Mouse (Mus musculus) hindbrain, embryonic 16.5 days (tissue): ENCODE measurements around the gene Pakap. TPM values are rescaled to one million over a fixed set of nuclear protein-coding genes. Genes with fewer than 3 reads are reported as not detected.

Source experiments
- ATAC-seq: fragments of 200-750 bp; cut with Nextera tagmentation; 2 replicates; pipeline ENCODE4 v1.8.0; 2017; ENCODE audit warnings: moderate TSS enrichment, moderate library complexity
- H3K27ac ChIP-seq: fragments of 300-500 bp; sonication (generic); 2 replicates; pipeline ENCODE4 v1.5.1; 2014; ENCODE audit warnings: low read depth, mild to moderate bottlenecking, control low read depth, low read length, moderate library complexity
- H3K27me3 ChIP-seq: fragments of 300-500 bp; sonication (generic); replicated peaks from 2 replicates; pipeline ENCODE4 v1.6.1; 2014; ENCODE audit warnings: low read length; ENCODE audit not compliant: control insufficient read depth, insufficient read depth
- H3K36me3 ChIP-seq: fragments of 300-500 bp; sonication (generic); 2 replicates; pipeline ENCODE4 v1.6.1; 2014; ENCODE audit warnings: mild to moderate bottlenecking, low read length, moderate library complexity, mixed read lengths; ENCODE audit not compliant: control insufficient read depth, insufficient read depth
- H3K4me1 ChIP-seq: fragments of 300-500 bp; sonication (generic); 2 replicates; pipeline ENCODE4 v1.6.1; 2014; ENCODE audit warnings: low read depth, low read length; ENCODE audit not compliant: control insufficient read depth, insufficient read depth
- H3K4me2 ChIP-seq: fragments of 300-500 bp; sonication (generic); 2 replicates; pipeline ENCODE4 v1.6.1; 2014; ENCODE audit warnings: mild to moderate bottlenecking, low read length, control low read depth, moderate library complexity
- H3K4me3 ChIP-seq: fragments of 300-500 bp; sonication (generic); 2 replicates; pipeline ENCODE4 v1.5.1; 2014; ENCODE audit warnings: mild to moderate bottlenecking, low read length, control low read depth, moderate library complexity
- H3K9ac ChIP-seq: fragments of 300-500 bp; sonication (generic); 2 replicates; pipeline ENCODE4 v1.6.1; 2014; ENCODE audit warnings: low read depth, mild to moderate bottlenecking, control low read depth, low read length, moderate library complexity
- H3K9me3 ChIP-seq: fragments of 300-500 bp; sonication (generic); 2 replicates; pipeline ENCODE4 v1.6.1; 2014; ENCODE audit warnings: mild to moderate bottlenecking, low read length, moderate library complexity; ENCODE audit not compliant: control insufficient read depth
- WGBS: fragments of 180-500 bp; shearing (Covaris S2); extraction: QIAGEN DNeasy Blood & Tissue Kit; methylation state at CpG from one replicate; pipeline ENCODE4 v1.1.7; 2014; 5-methylcytosine and 5-hydroxymethylcytosine counted together
- polyA plus RNA-seq: library from polyadenylated mRNA; unstranded; fragments of >200 nt; fragmentation: Nextera tagmentation; extraction: Ambion mirVana; gene quantifications from 2 replicates; pipeline ENCODE4 v1.2.1, GENCODE M21; 2015

Gene Pakap
- polyA plus RNA-seq, 1 experiment from 2014 or later = 14.0 TPM

- H3K4me1 ChIP-seq = peaks cover 5% of the 10 kb centered on the region; the same call in 1 of the 2 replicates
- no peaks in the 10 kb centered on the region for H3K9me3 ChIP-seq
- no peak overlapping the region for H3K4me3 ChIP-seq
- WGBS = 37% methylated on average over 9 of the region's 9 CpGs
- H3K27ac ChIP-seq = no peak overlapping the region
- ATAC-seq = no peak
- H3K27me3 ChIP-seq = no peaks in the 10 kb centered on the region
- H3K4me2 ChIP-seq = no peak overlapping the region
- H3K36me3 ChIP-seq = peaks cover 19% of the 10 kb centered on the region
- no peak overlapping the region for H3K9ac ChIP-seq
Measured at GRCm38 (mm10) chr4:57852461-57853040, 284.6 kb downstream of the Pakap start.

- no peaks in the 10 kb centered on the region for H3K27me3 ChIP-seq
- 88% methylated on average over 6 of the region's 6 CpGs for WGBS
- ATAC-seq = no peak
- no peaks in the 10 kb centered on the region for H3K9me3 ChIP-seq
- no peak overlapping the region for H3K9ac ChIP-seq
- no peak overlapping the region for H3K27ac ChIP-seq
- H3K4me1 ChIP-seq = peaks cover 5% of the 10 kb centered on the region; the same call in 1 of the 2 replicates
- H3K36me3 ChIP-seq = peaks cover 22% of the 10 kb centered on the region
- H3K4me2 ChIP-seq = no peak overlapping the region
- H3K4me3 ChIP-seq = no peak overlapping the region
Measured at GRCm38 (mm10) chr4:57854181-57854580, 286.2 kb downstream of the Pakap start.

- ATAC-seq = no peak
- Histone ChIP-seq H3K9ac (no peak overlapping the region), H3K36me3 (peaks cover 22% of the 10 kb centered on the region), H3K4me2 (no peak overlapping the region), H3K27me3 (no peaks in the 10 kb centered on the region), H3K27ac (no peak overlapping the region), H3K4me3 (no peak overlapping the region), H3K9me3 (no peaks in the 10 kb centered on the region), H3K4me1 (peaks cover 5% of the 10 kb centered on the region; the same call in 1 of the 2 replicates)
- WGBS = 87% methylated on average over 18 of the region's 18 CpGs
Measured at GRCm38 (mm10) chr4:57855281-57855941, 287.4 kb downstream of the Pakap start.

GRCm38 (mm10) chr4:57856673-57857072 lies 288.7 kb downstream of the Pakap start:
- H3K27ac ChIP-seq = no peak overlapping the region
- H3K9me3 ChIP-seq = no peaks in the 10 kb centered on the region
- H3K4me3 ChIP-seq = no peak overlapping the region
- H3K9ac ChIP-seq = no peak overlapping the region
- no peaks in the 10 kb centered on the region for H3K27me3 ChIP-seq
- peaks cover 22% of the 10 kb centered on the region for H3K36me3 ChIP-seq
- H3K4me2 ChIP-seq = no peak overlapping the region
- H3K4me1 ChIP-seq = peaks cover 1% of the 10 kb centered on the region; the same call in 1 of the 2 replicates
- ATAC-seq = no peak
- WGBS = 96% methylated on average over 10 of the region's 10 CpGs

DNA sequence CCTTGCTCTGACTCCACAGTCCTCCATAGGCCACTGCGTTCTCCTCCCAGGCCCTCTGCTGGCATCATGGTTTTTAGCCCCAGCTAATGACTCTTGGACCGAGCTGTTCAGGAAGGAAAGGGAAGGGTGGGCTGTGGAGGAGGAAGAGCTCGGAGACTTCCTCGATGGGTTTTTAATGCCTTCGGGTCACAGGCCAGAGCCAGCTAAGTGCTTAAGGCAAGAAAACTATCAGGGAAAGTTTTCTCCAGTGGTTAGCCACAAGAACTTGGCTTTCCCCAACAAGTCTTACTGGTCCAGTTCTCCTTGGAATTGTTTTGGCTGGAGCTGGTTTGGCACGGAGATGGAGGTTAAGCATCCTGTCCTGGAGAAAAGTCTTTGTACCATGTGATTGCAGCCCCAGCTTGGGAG lies 292.2 kb downstream of the Pakap start:
- no peak for ATAC-seq
- Histone ChIP-seq H3K4me2 (no peak overlapping the region), H3K4me1 (no peaks in the 10 kb centered on the region), H3K27me3 (no peaks in the 10 kb centered on the region), H3K36me3 (peaks cover 17% of the 10 kb centered on the region), H3K27ac (no peak overlapping the region), H3K4me3 (no peak overlapping the region), H3K9me3 (no peaks in the 10 kb centered on the region), H3K9ac (no peak overlapping the region)
- 91% methylated on average over 6 of the region's 6 CpGs for WGBS

DNA sequence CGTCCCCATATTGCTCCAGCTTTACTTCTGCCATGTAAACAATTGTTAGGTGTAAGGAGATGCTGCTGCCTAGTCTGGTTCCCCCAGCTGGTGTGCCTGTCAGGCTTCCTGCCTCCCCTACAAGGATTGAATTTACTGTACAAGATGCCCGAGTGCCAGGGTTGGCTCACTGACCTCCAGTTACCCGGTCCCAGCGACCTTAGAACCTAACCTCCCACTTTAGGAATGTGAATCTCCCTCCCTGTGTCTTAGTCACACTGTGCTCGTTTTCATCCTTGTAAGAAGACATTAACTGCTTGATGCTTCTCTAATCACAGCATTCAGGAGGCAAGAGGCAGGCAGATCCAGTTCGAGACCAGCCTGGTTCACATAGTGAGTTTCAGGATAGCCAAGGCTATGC lies 293.2 kb downstream of the Pakap start:
- H3K27me3 ChIP-seq = no peaks in the 10 kb centered on the region
- no peak overlapping the region for H3K4me2 ChIP-seq
- no peak overlapping the region for H3K27ac ChIP-seq
- no peak overlapping the region; the same call in 1 of the 2 replicates for H3K9ac ChIP-seq
- H3K4me3 ChIP-seq = no peak overlapping the region
- H3K36me3 ChIP-seq = peaks cover 12% of the 10 kb centered on the region
- 85% methylated on average over 6 of the region's 6 CpGs for WGBS
- H3K9me3 ChIP-seq = no peaks in the 10 kb centered on the region
- ATAC-seq = no peak
- H3K4me1 ChIP-seq = no peaks in the 10 kb centered on the region

GRCm38 (mm10) chr4:57861856-57862255 lies 293.9 kb downstream of the Pakap start:
- Histone ChIP-seq H3K4me1 (0 out of 2 replicates have a peak, but pooled peaks cover 2% of the 10 kb centered on the region), H3K9me3 (no peaks in the 10 kb centered on the region), H3K4me2 (no peak overlapping the region), H3K36me3 (peaks cover 8% of the 10 kb centered on the region), H3K27ac (no peak overlapping the region), H3K9ac (no peak overlapping the region), H3K27me3 (no peaks in the 10 kb centered on the region), H3K4me3 (no peak overlapping the region)
- WGBS = 80% methylated on average over 8 of the region's 8 CpGs
- no peak for ATAC-seq

DNA sequence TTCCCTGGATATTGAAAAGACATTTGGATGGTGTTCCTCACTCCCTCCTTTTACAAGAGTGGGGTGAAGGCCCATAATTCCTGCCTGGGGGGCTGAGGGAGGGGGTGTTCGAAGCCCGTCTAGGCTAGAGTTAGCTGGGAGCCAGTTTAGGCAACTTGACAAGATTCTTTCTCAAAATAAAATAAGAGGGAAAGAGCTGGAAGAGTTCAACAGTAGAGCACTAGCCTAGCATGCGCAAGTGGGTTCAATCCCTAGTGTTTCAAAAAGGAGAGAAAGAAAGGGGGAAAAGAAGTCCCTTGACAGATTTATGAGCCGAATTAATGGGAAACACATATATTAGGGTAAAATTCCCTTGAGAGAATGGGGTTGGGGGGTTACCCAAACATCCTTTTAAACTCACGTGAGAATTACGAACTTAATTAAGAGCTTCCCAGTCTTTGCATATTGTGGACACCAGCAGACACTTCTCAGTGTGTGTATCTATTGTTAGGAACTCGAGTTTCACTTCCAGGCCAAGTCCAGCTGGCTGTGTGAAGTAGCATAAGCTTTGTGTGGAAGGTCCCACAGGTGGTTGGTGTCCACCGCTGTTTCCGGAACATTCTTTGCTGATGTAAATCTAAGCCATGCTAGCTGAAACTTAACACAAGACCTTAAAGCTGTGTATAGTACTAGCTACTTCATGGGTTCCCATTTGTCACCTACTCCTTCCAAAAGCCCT lies 294.4 kb downstream of the Pakap start:
- Histone ChIP-seq H3K9ac (no peak overlapping the region), H3K4me2 (no peak overlapping the region), H3K27me3 (no peaks in the 10 kb centered on the region), H3K36me3 (peaks cover 4% of the 10 kb centered on the region; the same call in 1 of the 2 replicates), H3K4me3 (no peak overlapping the region), H3K9me3 (no peaks in the 10 kb centered on the region), H3K27ac (no peak overlapping the region), H3K4me1 (0 out of 2 replicates have a peak, but pooled peaks cover 5% of the 10 kb centered on the region)
- ATAC-seq = no peak
- 81% methylated on average over 9 of the region's 9 CpGs for WGBS

- Histone ChIP-seq H3K4me2 (no peak overlapping the region), H3K4me3 (no peak overlapping the region), H3K4me1 (0 out of 2 replicates have a peak, but pooled peaks cover 5% of the 10 kb centered on the region), H3K9ac (no peak overlapping the region), H3K27ac (no peak overlapping the region), H3K36me3 (no peaks in the 10 kb centered on the region), H3K9me3 (no peaks in the 10 kb centered on the region), H3K27me3 (no peaks in the 10 kb centered on the region)
- 27% methylated on average over 2 of the region's 2 CpGs for WGBS
- peak; percentile 74 for ATAC-seq
Measured at GRCm38 (mm10) chr4:57866088-57866487, 298.1 kb downstream of the Pakap start.
